Mouse (Mus musculus): ENCODE measurements around the gene Mcf2l. TPM values are rescaled to one million over a fixed set of nuclear protein-coding genes. Genes with fewer than 3 reads are reported as not detected.

Gene Mcf2l
- polyA plus RNA-seq (2015; fragmentation: Nextera tagmentation; extraction: Ambion mirVana): 0.99 and 1.2 TPM in 2 replicates

GRCm38 (mm10) chr8:12873357-12874046 lies at the start of gene Mcf2l:
Mcf2l (plus strand) TSS chr8:12873806.
- Histone ChIP-seq H3K27me3 (ENCODE audit: insufficient read depth, low read length) (peaks cover 71% of the 10 kb centered on the region), H3K9ac (replicated peaks) (peak within 1 kb of the TSS; percentile 26; the same call in 1 of the 2 replicates), H3K27ac (ENCODE audit: low read depth) (no peak within 1 kb of the TSS), H3K4me3 (ENCODE audit: low read depth, low read length) (peak within 1 kb of the TSS; percentile 48), H3K4me2 (ENCODE audit: low read depth, low read length) (peak within 1 kb of the TSS; percentile 81), H3K4me1 (ENCODE audit: insufficient read depth) (peaks cover 11% of the 10 kb centered on the region), H3K9me3 (ENCODE audit: low read length) (no peaks in the 10 kb centered on the region), H3K36me3 (replicated peaks; ENCODE audit: insufficient read depth, low read length) (no peaks in the 10 kb centered on the region)
- ATAC-seq (peak; percentile 27; the same call in 1 of the 2 replicates), DNase-seq (peak; percentile 57)
- TF ChIP-seq EP300 (IDR thresholded peaks at IDR 0.05; ENCODE audit: low read depth) (no peak), CTCF (IDR thresholded peaks at IDR 0.05; ENCODE audit: low read depth) (no peak)
- WGBS (ENCODE audit: insufficient replicate concordance): 2% methylated on average over 21 of the region's 30 CpGs

GRCm38 (mm10) chr8:12824562-12824961 lies 49.0 kb upstream of the Mcf2l start:
- Histone ChIP-seq H3K4me1 (ENCODE audit: insufficient read depth) (no peaks in the 10 kb centered on the region), H3K4me2 (ENCODE audit: low read depth, low read length) (no peak overlapping the region), H3K9ac (replicated peaks) (no peak overlapping the region), H3K9me3 (ENCODE audit: low read length) (no peaks in the 10 kb centered on the region), H3K27ac (ENCODE audit: low read depth) (no peak overlapping the region), H3K4me3 (ENCODE audit: low read depth, low read length) (no peak overlapping the region), H3K27me3 (ENCODE audit: insufficient read depth, low read length) (peaks cover 51% of the 10 kb centered on the region), H3K36me3 (replicated peaks; ENCODE audit: insufficient read depth, low read length) (no peaks in the 10 kb centered on the region)
- ATAC-seq (no peak), DNase-seq (no peak)
- WGBS (ENCODE audit: insufficient replicate concordance): 73% methylated on average over 10 of the region's 10 CpGs
- TF ChIP-seq CTCF (IDR thresholded peaks at IDR 0.05; ENCODE audit: low read depth) (0 out of 2 replicates have a peak, but pooled peaks have one; percentile 4), EP300 (IDR thresholded peaks at IDR 0.05; ENCODE audit: low read depth) (no peak)

DNA sequence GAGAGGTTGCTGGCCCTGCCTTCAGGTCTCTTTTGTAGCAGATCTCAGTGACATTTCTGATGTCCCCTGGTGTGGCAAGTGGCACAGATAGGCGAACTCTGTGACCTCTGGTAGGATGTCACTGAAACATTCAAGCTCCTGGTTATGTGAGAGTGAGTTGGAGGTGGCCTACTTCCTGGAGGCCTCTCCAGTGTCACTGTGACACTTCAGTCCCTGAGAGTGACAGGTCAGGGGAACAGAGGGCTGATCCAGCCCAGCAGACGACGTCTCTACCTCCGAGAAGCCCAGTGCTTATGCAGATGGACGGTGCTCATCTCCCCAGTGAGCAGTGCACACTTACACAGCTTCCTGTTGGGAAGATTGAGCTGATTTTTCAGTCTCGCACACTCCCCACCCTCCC lies 48.4 kb upstream of the Mcf2l start:
- no peak for TF ChIP-seq EP300 (IDR thresholded peaks at IDR 0.05; ENCODE audit: low read depth)
- TF ChIP-seq CTCF (IDR thresholded peaks at IDR 0.05; ENCODE audit: low read depth): no peak
- WGBS (ENCODE audit: insufficient replicate concordance): 38% methylated on average over 6 of the region's 6 CpGs
- no peak for ATAC-seq
- Histone ChIP-seq H3K36me3 (replicated peaks; ENCODE audit: insufficient read depth, low read length) (no peaks in the 10 kb centered on the region), H3K4me1 (ENCODE audit: insufficient read depth) (no peaks in the 10 kb centered on the region), H3K27me3 (ENCODE audit: insufficient read depth, low read length) (peaks cover 56% of the 10 kb centered on the region), H3K9ac (replicated peaks) (no peak overlapping the region), H3K9me3 (ENCODE audit: low read length) (no peaks in the 10 kb centered on the region), H3K4me2 (ENCODE audit: low read depth, low read length) (no peak overlapping the region), H3K4me3 (ENCODE audit: low read depth, low read length) (no peak overlapping the region), H3K27ac (ENCODE audit: low read depth) (no peak overlapping the region)
- no peak for DNase-seq

GRCm38 (mm10) chr8:12825686-12826237 lies 47.8 kb upstream of the Mcf2l start:
- Histone ChIP-seq H3K9ac (replicated peaks) (no peak overlapping the region), H3K27me3 (ENCODE audit: insufficient read depth, low read length) (peaks cover 61% of the 10 kb centered on the region), H3K4me3 (ENCODE audit: low read depth, low read length) (no peak overlapping the region), H3K36me3 (replicated peaks; ENCODE audit: insufficient read depth, low read length) (no peaks in the 10 kb centered on the region), H3K9me3 (ENCODE audit: low read length) (no peaks in the 10 kb centered on the region), H3K4me1 (ENCODE audit: insufficient read depth) (no peaks in the 10 kb centered on the region), H3K27ac (ENCODE audit: low read depth) (no peak overlapping the region), H3K4me2 (ENCODE audit: low read depth, low read length) (no peak overlapping the region)
- TF ChIP-seq EP300 (IDR thresholded peaks at IDR 0.05; ENCODE audit: low read depth): no peak
- no peak for TF ChIP-seq CTCF (IDR thresholded peaks at IDR 0.05; ENCODE audit: low read depth)
- no peak for ATAC-seq
- DNase-seq: no peak
- 41% methylated on average over 8 of the region's 8 CpGs for WGBS (ENCODE audit: insufficient replicate concordance)

GRCm38 (mm10) chr8:12827124-12827523 lies 46.5 kb upstream of the Mcf2l start:
- WGBS (ENCODE audit: insufficient replicate concordance): 77% methylated on average over 9 of the region's 9 CpGs
- no peak for ATAC-seq
- TF ChIP-seq CTCF (IDR thresholded peaks at IDR 0.05; ENCODE audit: low read depth) (no peak), EP300 (IDR thresholded peaks at IDR 0.05; ENCODE audit: low read depth) (no peak)
- DNase-seq: no peak
- Histone ChIP-seq H3K4me3 (ENCODE audit: low read depth, low read length) (no peak overlapping the region), H3K27ac (ENCODE audit: low read depth) (no peak overlapping the region), H3K27me3 (ENCODE audit: insufficient read depth, low read length) (peaks cover 66% of the 10 kb centered on the region), H3K9me3 (ENCODE audit: low read length) (no peaks in the 10 kb centered on the region), H3K4me1 (ENCODE audit: insufficient read depth) (no peaks in the 10 kb centered on the region), H3K9ac (replicated peaks) (no peak overlapping the region), H3K4me2 (ENCODE audit: low read depth, low read length) (no peak overlapping the region), H3K36me3 (replicated peaks; ENCODE audit: insufficient read depth, low read length) (no peaks in the 10 kb centered on the region)

DNA sequence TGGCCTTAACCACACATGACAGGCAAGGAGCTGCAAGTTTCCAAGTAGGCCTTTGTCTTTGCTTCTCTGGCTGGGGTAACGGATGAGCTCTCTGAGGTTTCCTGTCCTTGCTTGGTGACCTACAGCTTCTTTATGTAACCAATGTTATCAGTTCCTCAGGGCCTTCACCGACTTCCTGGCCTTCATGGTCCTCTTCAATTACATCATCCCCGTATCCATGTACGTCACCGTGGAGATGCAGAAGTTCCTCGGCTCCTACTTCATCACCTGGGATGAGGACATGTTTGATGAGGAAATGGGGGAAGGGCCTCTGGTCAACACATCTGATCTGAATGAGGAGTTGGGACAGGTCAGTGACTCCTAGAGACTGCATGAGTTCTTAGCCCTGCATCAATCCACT lies 45.3 kb upstream of the Mcf2l start:
- H3K36me3 ChIP-seq (replicated peaks; ENCODE audit: insufficient read depth, low read length): no peaks in the 10 kb centered on the region
- no peak for TF ChIP-seq CTCF (IDR thresholded peaks at IDR 0.05; ENCODE audit: low read depth)
- no peak for TF ChIP-seq EP300 (IDR thresholded peaks at IDR 0.05; ENCODE audit: low read depth)
- no peaks in the 10 kb centered on the region for H3K4me1 ChIP-seq (ENCODE audit: insufficient read depth)
- WGBS (ENCODE audit: insufficient replicate concordance): 44% methylated on average over 6 of the region's 6 CpGs
- ATAC-seq (no peak), DNase-seq (no peak)
- no peak overlapping the region for H3K4me3 ChIP-seq (ENCODE audit: low read depth, low read length)
- H3K9ac ChIP-seq (replicated peaks): no peak overlapping the region
- no peak overlapping the region for H3K4me2 ChIP-seq (ENCODE audit: low read depth, low read length)
- peaks cover 62% of the 10 kb centered on the region for H3K27me3 ChIP-seq (ENCODE audit: insufficient read depth, low read length)
- no peak overlapping the region for H3K27ac ChIP-seq (ENCODE audit: low read depth)
- H3K9me3 ChIP-seq (ENCODE audit: low read length): no peaks in the 10 kb centered on the region
